Mouse (Mus musculus): ENCODE results near the gene Dsp. TPM values are rescaled to one million over a fixed set of nuclear protein-coding genes. Genes with fewer than 3 reads are reported as not detected.

The Dsp gene
- polyA plus RNA-seq, 1 experiment = not detected

GRCm38 (mm10) chr13:38248151-38248550 lies 97.1 kb downstream of the Dsp start:
- Histone ChIP-seq H3ac (ENCODE audit: control insufficient read depth, insufficient read length) (no peak overlapping the region), H3K79me2 (ENCODE audit: control insufficient read depth, insufficient read depth) (no peaks in the 10 kb centered on the region), H3K27me3 (ENCODE audit: control insufficient read depth, insufficient read depth, insufficient read length) (no peaks in the 10 kb centered on the region), H3K4me2 (ENCODE audit: low read depth) (no peak overlapping the region), H3K4me3 (no peak overlapping the region), H3K36me3 (ENCODE audit: control insufficient read depth, insufficient read depth) (no peaks in the 10 kb centered on the region)
- TF ChIP-seq CEBPB (IDR thresholded peaks at IDR 0.05; ENCODE audit: insufficient read depth, poor library complexity, severe bottlenecking) (no peak), MAX (IDR thresholded peaks at IDR 0.05; ENCODE audit: low read depth) (no peak), MYOG (IDR thresholded peaks at IDR 0.05; ENCODE audit: control insufficient read depth in 1 of 3, insufficient read depth in 1 of 3, insufficient read length in 2 of 3, low read depth in 2 of 3) (no peak)

Other genes starting within 250 kb of the Dsp start
- 44.7 TPM for gene Ssr1, start 157.1 kb upstream of the Dsp start, polyA plus RNA-seq (2012; fragmentation: generic; extraction: Trizol)
- gene Riok1, start 114.3 kb upstream of the Dsp start, polyA plus RNA-seq (2012; fragmentation: generic; extraction: Trizol) = 9.9 TPM
- 0.35 TPM for gene Cage1, start 114.2 kb upstream of the Dsp start, polyA plus RNA-seq (2012; fragmentation: generic; extraction: Trizol)
- gene Snrnp48, start 53.6 kb downstream of the Dsp start, polyA plus RNA-seq (2012; fragmentation: generic; extraction: Trizol) = 8.6 TPM
- 0.06 TPM for gene Bmp6, start 193.8 kb downstream of the Dsp start, polyA plus RNA-seq (2012; fragmentation: generic; extraction: Trizol)